Mouse (Mus musculus): ENCODE data around the gene Stxbp6.

DNA sequence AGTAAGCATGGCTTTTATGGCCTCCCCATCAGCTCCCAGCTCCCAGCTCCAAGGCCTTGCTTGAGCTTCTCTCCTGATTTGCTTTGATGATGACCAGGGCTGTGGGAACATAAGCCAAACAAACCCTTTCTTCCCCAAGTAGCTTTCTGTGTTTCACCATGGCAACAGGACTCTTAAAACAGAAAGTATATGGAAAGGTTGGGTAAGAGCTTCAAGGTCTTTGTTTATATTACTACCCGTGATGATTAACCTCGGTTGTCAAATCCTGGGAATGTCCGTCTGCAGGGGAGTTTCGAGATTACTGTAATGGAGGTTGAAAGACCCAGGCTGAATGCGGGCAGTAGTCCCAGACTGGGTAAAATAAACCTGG, 6.2 kb upstream of the Stxbp6 start:
- no peak for TF ChIP-seq CTCF (IDR thresholded peaks at IDR 0.05; ENCODE audit: borderline replicate concordance, control insufficient read depth, extremely low read depth, insufficient read depth, low read length, poor library complexity)
- no peak for TF ChIP-seq POLR2A (IDR thresholded peaks at IDR 0.05; ENCODE audit: control insufficient read depth, extremely low read depth, insufficient read depth, low read length, poor library complexity)

Measured in thymus, adult 2 months (tissue).